Mouse (Mus musculus) retina, adult 2 months (tissue): Measurements from ENCODE around the gene Usp54.
"Not testable (repeated sequence)": the region's sequence is repeated elsewhere in the genome, so short reads cannot be mapped to it uniquely, and the experiment has no call there.

Experiments used
- DNase-seq: peaks from one replicate; pipeline ENCODE4 v3.0.0-alpha.2; 2012; ENCODE audit warnings: low read depth, low spot score

Gene Usp54

GRCm38 (mm10) chr14:20654690-20655421 lies 14.0 kb upstream of the Usp54 start:
- DNase-seq = no peak

GRCm38 (mm10) chr14:20651722-20652256 lies 10.9 kb upstream of the Usp54 start:
- no peak for DNase-seq

GRCm38 (mm10) chr14:20651000-20651399 lies 10.1 kb upstream of the Usp54 start:
- DNase-seq = no peak

- no peak for DNase-seq
These were observed 5.5 kb upstream of the Usp54 start for GRCm38 (mm10) chr14:20646381-20646780.

- no peak for DNase-seq
These were observed 4.7 kb upstream of the Usp54 start for GRCm38 (mm10) chr14:20645547-20645946.

- no peak for DNase-seq
These were observed 594 bp upstream of the Usp54 start for GRCm38 (mm10) chr14:20641438-20641875.

GRCm38 (mm10) chr14:20639918-20640619 lies 794 bp downstream of the Usp54 start:
- no peak for DNase-seq

- no peak for DNase-seq
These were observed 2.2 kb downstream of the Usp54 start for GRCm38 (mm10) chr14:20638702-20639101.

- no peak for DNase-seq
These were observed 2.9 kb downstream of the Usp54 start for GRCm38 (mm10) chr14:20637818-20638574.

- not testable (repeated sequence) for DNase-seq
These were observed 3.9 kb downstream of the Usp54 start for GRCm38 (mm10) chr14:20636968-20637367.

GRCm38 (mm10) chr14:20635546-20635945 lies 5.3 kb downstream of the Usp54 start:
- DNase-seq = no peak

GRCm38 (mm10) chr14:20631253-20631652 lies 9.6 kb downstream of the Usp54 start:
- DNase-seq = no peak

- DNase-seq = no peak
These were observed 13.9 kb downstream of the Usp54 start for GRCm38 (mm10) chr14:20626971-20627370.

- DNase-seq = no peak
These were observed 14.4 kb downstream of the Usp54 start for GRCm38 (mm10) chr14:20626447-20626846.

- DNase-seq = no peak
These were observed 18.0 kb downstream of the Usp54 start for GRCm38 (mm10) chr14:20622907-20623306.

- no peak for DNase-seq
These were observed 18.5 kb downstream of the Usp54 start for GRCm38 (mm10) chr14:20622412-20622811.

- DNase-seq = no peak
These were observed 19.0 kb downstream of the Usp54 start for GRCm38 (mm10) chr14:20621903-20622302.

- DNase-seq = no peak
These were observed 21.7 kb downstream of the Usp54 start for GRCm38 (mm10) chr14:20619131-20619530.

GRCm38 (mm10) chr14:20618211-20618610 lies 22.7 kb downstream of the Usp54 start:
- DNase-seq = no peak

GRCm38 (mm10) chr14:20616421-20616820 lies 24.4 kb downstream of the Usp54 start:
- DNase-seq = no peak

- DNase-seq = no peak
These were observed 25.8 kb downstream of the Usp54 start for GRCm38 (mm10) chr14:20615075-20615474.

- DNase-seq = no peak
These were observed 28.0 kb downstream of the Usp54 start for GRCm38 (mm10) chr14:20612820-20613219.
